Mouse (Mus musculus): Measurements from ENCODE around the gene Rpia. TPM values are rescaled to one million over a fixed set of nuclear protein-coding genes. Genes with fewer than 3 reads are reported as not detected.

Gene Rpia
- polyA plus RNA-seq, 1 experiment from 2014 or later, result 6.4 TPM

DNA sequence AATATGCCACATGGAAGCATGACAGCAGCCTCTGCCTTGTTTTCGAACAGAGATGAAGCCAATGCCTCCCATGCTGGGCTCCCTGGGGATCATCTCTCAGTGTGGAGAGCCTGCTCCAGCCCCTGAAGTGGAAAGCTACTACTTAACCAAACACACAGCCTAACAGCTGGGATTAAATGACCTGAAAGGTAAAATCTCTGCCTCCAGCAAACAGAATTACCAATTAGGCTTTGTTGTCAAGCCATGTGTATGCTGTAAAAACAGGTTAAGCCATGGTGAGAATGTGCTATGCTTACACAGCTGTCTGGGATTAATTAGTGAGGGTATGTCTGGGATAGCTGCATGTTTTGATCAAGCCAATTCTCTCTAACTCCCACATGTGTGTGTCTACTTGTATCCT lies 42.3 kb downstream of the Rpia start:
- Histone ChIP-seq H3K4me2 (replicated peaks; ENCODE audit: low read depth) (no peak overlapping the region), H3K9ac (ENCODE audit: low read depth, low read length) (no peak overlapping the region), H3K27ac (ENCODE audit: low read depth, low read length) (no peak overlapping the region), H3K9me3 (ENCODE audit: control insufficient read depth) (no peaks in the 10 kb centered on the region), H3K27me3 (replicated peaks; ENCODE audit: control insufficient read depth, insufficient read depth, low read length) (no peaks in the 10 kb centered on the region), H3K36me3 (ENCODE audit: control insufficient read depth, insufficient read depth) (no peaks in the 10 kb centered on the region), H3K4me3 (ENCODE audit: low read depth, low read length) (no peak overlapping the region), H3K4me1 (replicated peaks; ENCODE audit: control insufficient read depth, insufficient read depth, low read length) (no peaks in the 10 kb centered on the region)
- TF ChIP-seq CTCF (IDR thresholded peaks at IDR 0.05; ENCODE audit: low read depth), result no peak
- WGBS, result 83% methylated on average over 1 of the region's 1 CpGs
- ATAC-seq, result no peak

DNA sequence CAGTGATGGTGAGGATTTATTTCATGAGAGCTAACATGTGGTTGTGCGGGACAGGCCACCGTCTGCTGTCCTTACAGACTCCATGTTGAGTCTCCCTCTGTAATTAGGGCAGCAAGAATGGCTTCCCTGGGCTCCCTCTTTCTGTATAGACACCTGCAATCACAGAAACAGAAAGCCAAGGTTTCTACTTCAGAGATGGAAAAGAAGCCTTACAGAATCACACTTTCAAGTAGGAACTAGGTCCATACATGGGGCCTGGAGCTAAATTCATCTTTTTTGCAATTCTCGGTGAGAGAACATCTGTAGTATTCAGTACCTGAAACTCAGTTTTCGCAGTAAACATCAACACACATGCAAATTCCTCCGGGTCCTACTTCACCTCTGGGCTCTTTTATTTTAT lies 44.3 kb downstream of the Rpia start:
- no peaks in the 10 kb centered on the region for H3K9me3 ChIP-seq (ENCODE audit: control insufficient read depth)
- no peak overlapping the region for H3K9ac ChIP-seq (ENCODE audit: low read depth, low read length)
- no peak for TF ChIP-seq CTCF (IDR thresholded peaks at IDR 0.05; ENCODE audit: low read depth)
- WGBS, result 91% methylated on average over 5 of the region's 5 CpGs
- H3K36me3 ChIP-seq (ENCODE audit: control insufficient read depth, insufficient read depth), result no peaks in the 10 kb centered on the region
- no peak overlapping the region for H3K4me3 ChIP-seq (ENCODE audit: low read depth, low read length)
- no peak overlapping the region for H3K27ac ChIP-seq (ENCODE audit: low read depth, low read length)
- H3K4me1 ChIP-seq (replicated peaks; ENCODE audit: control insufficient read depth, insufficient read depth, low read length), result no peaks in the 10 kb centered on the region
- no peaks in the 10 kb centered on the region for H3K27me3 ChIP-seq (replicated peaks; ENCODE audit: control insufficient read depth, insufficient read depth, low read length)
- no peak for ATAC-seq
- no peak overlapping the region for H3K4me2 ChIP-seq (replicated peaks; ENCODE audit: low read depth)

DNA sequence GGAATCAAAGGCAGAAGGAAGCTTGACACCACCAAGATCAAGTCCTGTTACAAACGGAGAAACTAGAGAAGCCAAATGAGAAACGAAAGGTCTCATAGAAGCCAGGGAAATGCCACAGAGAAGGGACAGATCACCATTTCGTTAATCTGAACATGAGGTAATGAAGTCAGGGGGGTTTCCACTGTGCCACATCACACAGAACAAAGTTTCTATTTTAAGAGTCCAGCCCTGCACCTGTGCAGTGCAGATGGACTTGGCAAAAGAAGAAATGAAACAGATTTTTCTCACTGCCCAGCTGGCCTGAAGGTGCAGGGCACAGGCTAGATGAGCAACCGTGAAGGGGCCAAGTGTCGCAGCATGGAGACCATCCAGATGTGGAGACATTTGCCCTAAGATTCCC lies 48.1 kb downstream of the Rpia start:
- ATAC-seq, result no peak
- no peak overlapping the region for H3K9ac ChIP-seq (ENCODE audit: low read depth, low read length)
- no peak overlapping the region for H3K4me3 ChIP-seq (ENCODE audit: low read depth, low read length)
- no peak for TF ChIP-seq CTCF (IDR thresholded peaks at IDR 0.05; ENCODE audit: low read depth)
- H3K4me1 ChIP-seq (replicated peaks; ENCODE audit: control insufficient read depth, insufficient read depth, low read length), result no peaks in the 10 kb centered on the region
- no peaks in the 10 kb centered on the region for H3K27me3 ChIP-seq (replicated peaks; ENCODE audit: control insufficient read depth, insufficient read depth, low read length)
- H3K9me3 ChIP-seq (ENCODE audit: control insufficient read depth), result no peaks in the 10 kb centered on the region
- no peak overlapping the region for H3K27ac ChIP-seq (ENCODE audit: low read depth, low read length)
- no peaks in the 10 kb centered on the region for H3K36me3 ChIP-seq (ENCODE audit: control insufficient read depth, insufficient read depth)
- H3K4me2 ChIP-seq (replicated peaks; ENCODE audit: low read depth), result no peak overlapping the region
- 85% methylated on average over 5 of the region's 5 CpGs for WGBS

DNA sequence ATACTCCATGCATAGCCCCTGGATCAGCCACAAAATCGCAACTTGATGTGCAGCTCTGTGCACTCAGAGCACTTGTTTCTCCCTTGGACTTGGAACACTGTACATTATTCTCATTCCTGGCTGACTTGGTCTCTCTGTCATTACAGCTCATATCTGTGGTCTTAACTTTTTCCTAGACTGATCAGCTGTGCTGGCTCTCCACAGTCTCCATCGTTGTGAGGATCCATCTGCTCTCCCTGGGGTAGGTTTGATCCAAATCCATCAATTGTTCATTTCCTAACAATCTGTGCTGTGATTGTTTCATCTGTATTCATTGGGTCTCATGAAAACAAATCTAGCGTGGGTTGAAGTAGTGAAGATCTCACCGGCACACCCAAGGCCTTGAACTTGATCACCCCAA lies 49.2 kb downstream of the Rpia start:
- no peak overlapping the region for H3K27ac ChIP-seq (ENCODE audit: low read depth, low read length)
- H3K9me3 ChIP-seq (ENCODE audit: control insufficient read depth), result no peaks in the 10 kb centered on the region
- H3K4me3 ChIP-seq (ENCODE audit: low read depth, low read length), result no peak overlapping the region
- H3K4me1 ChIP-seq (replicated peaks; ENCODE audit: control insufficient read depth, insufficient read depth, low read length), result no peaks in the 10 kb centered on the region
- ATAC-seq, result no peak
- no peaks in the 10 kb centered on the region for H3K36me3 ChIP-seq (ENCODE audit: control insufficient read depth, insufficient read depth)
- no peak overlapping the region for H3K4me2 ChIP-seq (replicated peaks; ENCODE audit: low read depth)
- no peak overlapping the region for H3K9ac ChIP-seq (ENCODE audit: low read depth, low read length)
- H3K27me3 ChIP-seq (replicated peaks; ENCODE audit: control insufficient read depth, insufficient read depth, low read length), result no peaks in the 10 kb centered on the region
- 82% methylated on average over 4 of the region's 4 CpGs for WGBS
- no peak for TF ChIP-seq CTCF (IDR thresholded peaks at IDR 0.05; ENCODE audit: low read depth)

DNA sequence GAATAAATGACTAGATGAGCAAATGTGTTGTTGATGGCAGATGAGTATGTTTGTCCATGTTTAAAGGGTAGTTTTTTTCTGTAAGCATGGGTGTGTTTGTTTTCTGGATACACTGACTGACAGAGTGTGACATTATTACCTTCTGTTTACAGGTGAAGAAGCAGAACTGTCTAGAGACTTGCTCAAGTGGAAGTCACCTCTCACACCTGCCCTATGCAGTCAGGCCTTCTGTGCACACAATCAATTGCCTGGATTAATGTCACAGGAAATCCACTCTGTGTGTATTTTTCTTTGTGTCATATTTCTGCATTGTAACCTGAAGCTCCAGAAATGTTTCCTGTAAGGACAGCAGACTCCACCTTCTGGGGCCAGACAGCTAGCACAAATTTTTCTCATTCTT lies 51.5 kb downstream of the Rpia start:
- no peak overlapping the region for H3K9ac ChIP-seq (ENCODE audit: low read depth, low read length)
- H3K27ac ChIP-seq (ENCODE audit: low read depth, low read length), result no peak overlapping the region
- H3K4me3 ChIP-seq (ENCODE audit: low read depth, low read length), result no peak overlapping the region
- no peaks in the 10 kb centered on the region for H3K36me3 ChIP-seq (ENCODE audit: control insufficient read depth, insufficient read depth)
- H3K4me2 ChIP-seq (replicated peaks; ENCODE audit: low read depth), result no peak overlapping the region
- ATAC-seq, result no peak
- H3K4me1 ChIP-seq (replicated peaks; ENCODE audit: control insufficient read depth, insufficient read depth, low read length), result no peaks in the 10 kb centered on the region
- H3K9me3 ChIP-seq (ENCODE audit: control insufficient read depth), result no peaks in the 10 kb centered on the region
- H3K27me3 ChIP-seq (replicated peaks; ENCODE audit: control insufficient read depth, insufficient read depth, low read length), result no peaks in the 10 kb centered on the region
- no peak for TF ChIP-seq CTCF (IDR thresholded peaks at IDR 0.05; ENCODE audit: low read depth)

DNA sequence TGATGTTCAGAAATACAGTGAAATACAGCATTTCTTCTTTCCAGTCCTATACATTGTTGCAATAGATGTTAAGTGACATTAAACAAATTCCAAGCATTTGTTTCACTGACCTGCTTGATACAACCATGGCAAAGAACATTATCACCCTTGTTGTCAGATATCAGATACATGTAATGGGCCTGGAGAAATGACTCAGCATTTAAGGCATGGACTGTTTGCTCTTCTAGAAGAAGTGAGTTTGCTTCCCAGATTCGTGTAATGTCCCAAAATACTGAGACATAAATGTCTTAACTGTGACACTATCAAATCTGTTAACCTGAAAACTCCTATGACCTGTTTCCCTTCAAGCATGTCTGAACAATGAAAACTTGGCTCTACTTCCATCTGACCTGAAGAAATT lies 52.6 kb downstream of the Rpia start:
- no peak for TF ChIP-seq CTCF (IDR thresholded peaks at IDR 0.05; ENCODE audit: low read depth)
- no peaks in the 10 kb centered on the region for H3K4me1 ChIP-seq (replicated peaks; ENCODE audit: control insufficient read depth, insufficient read depth, low read length)
- no peak overlapping the region for H3K27ac ChIP-seq (ENCODE audit: low read depth, low read length)
- H3K4me3 ChIP-seq (ENCODE audit: low read depth, low read length), result no peak overlapping the region
- no peaks in the 10 kb centered on the region for H3K9me3 ChIP-seq (ENCODE audit: control insufficient read depth)
- no peak for ATAC-seq
- H3K4me2 ChIP-seq (replicated peaks; ENCODE audit: low read depth), result no peak overlapping the region
- WGBS, result 36% methylated on average over 1 of the region's 1 CpGs
- no peaks in the 10 kb centered on the region for H3K27me3 ChIP-seq (replicated peaks; ENCODE audit: control insufficient read depth, insufficient read depth, low read length)
- no peak overlapping the region for H3K9ac ChIP-seq (ENCODE audit: low read depth, low read length)
- no peaks in the 10 kb centered on the region for H3K36me3 ChIP-seq (ENCODE audit: control insufficient read depth, insufficient read depth)

DNA sequence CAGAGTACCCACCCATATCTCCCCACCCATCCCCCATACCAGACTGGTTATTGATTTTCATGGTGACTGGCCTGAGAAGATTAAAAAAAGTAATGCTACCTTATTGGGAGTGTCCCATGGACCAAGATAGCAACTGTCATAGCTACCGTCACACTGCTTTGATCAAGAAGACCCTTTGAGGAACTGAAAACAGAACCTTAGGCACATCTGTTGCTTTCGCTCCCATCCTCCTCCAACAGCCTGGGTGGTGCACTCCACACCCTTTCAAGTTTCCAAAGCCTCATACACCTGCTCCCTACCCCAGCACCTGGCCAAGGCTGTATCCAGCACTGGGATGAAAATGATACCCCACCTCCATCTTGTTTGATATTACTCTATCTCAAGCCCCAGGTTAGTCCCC lies 56.5 kb downstream of the Rpia start:
- Histone ChIP-seq H3K4me1 (replicated peaks; ENCODE audit: control insufficient read depth, insufficient read depth, low read length) (no peaks in the 10 kb centered on the region), H3K4me2 (replicated peaks; ENCODE audit: low read depth) (no peak overlapping the region), H3K9me3 (ENCODE audit: control insufficient read depth) (no peaks in the 10 kb centered on the region), H3K36me3 (ENCODE audit: control insufficient read depth, insufficient read depth) (no peaks in the 10 kb centered on the region), H3K4me3 (ENCODE audit: low read depth, low read length) (no peak overlapping the region), H3K27ac (ENCODE audit: low read depth, low read length) (no peak overlapping the region), H3K9ac (ENCODE audit: low read depth, low read length) (no peak overlapping the region), H3K27me3 (replicated peaks; ENCODE audit: control insufficient read depth, insufficient read depth, low read length) (no peaks in the 10 kb centered on the region)
- TF ChIP-seq CTCF (IDR thresholded peaks at IDR 0.05; ENCODE audit: low read depth), result no peak
- no peak for ATAC-seq
- whole genome bisulfite sequencing, result 86% methylated on average over 2 of the region's 2 CpGs
